Mouse (Mus musculus) gastrocnemius, postnatal 25 days (tissue): ENCODE measurements around the gene Pitpna. TPM values are rescaled to one million over a fixed set of nuclear protein-coding genes. Genes with fewer than 3 reads are reported as not detected.
"Not testable (repeated sequence)": the region's sequence is repeated elsewhere in the genome, so short reads cannot be mapped to it uniquely, and the experiment has no call there.

Experiments used
- DNase-seq: peaks from one replicate; pipeline ENCODE4 v3.0.0; 2022
- long read RNA-seq, 2 experiments: library from polyadenylated mRNA; stranded (forward); transcript quantifications; one replicate each; pipeline ENCODE4 v2.0.0; 2021
- total RNA-seq, 2 experiments: library from RNA; stranded (reverse); gene quantifications; 1 replicate in 1 of 2; 2 replicates in 1 of 2; pipeline ENCODE4 v1.2.3; 2021

Pitpna gene
- 100 to 1,000 TPM; 123 to 168 TPM for total RNA-seq
- long read RNA-seq, experiment 1, transcript Pitpna-204 (3 exons, 384 nt), result major isoform, 9 of 225 reads
- long read RNA-seq, experiment 1, partial matches to known transcripts, result 18 of 225 reads
- long read RNA-seq, experiment 1, other reads (novel, unspliced or antisense), result 198 of 225 reads
- long read RNA-seq, experiment 2, partial matches to known transcripts, result 13 of 198 reads
- long read RNA-seq, experiment 2, other reads (novel, unspliced or antisense), result 182 of 198 reads

DNA sequence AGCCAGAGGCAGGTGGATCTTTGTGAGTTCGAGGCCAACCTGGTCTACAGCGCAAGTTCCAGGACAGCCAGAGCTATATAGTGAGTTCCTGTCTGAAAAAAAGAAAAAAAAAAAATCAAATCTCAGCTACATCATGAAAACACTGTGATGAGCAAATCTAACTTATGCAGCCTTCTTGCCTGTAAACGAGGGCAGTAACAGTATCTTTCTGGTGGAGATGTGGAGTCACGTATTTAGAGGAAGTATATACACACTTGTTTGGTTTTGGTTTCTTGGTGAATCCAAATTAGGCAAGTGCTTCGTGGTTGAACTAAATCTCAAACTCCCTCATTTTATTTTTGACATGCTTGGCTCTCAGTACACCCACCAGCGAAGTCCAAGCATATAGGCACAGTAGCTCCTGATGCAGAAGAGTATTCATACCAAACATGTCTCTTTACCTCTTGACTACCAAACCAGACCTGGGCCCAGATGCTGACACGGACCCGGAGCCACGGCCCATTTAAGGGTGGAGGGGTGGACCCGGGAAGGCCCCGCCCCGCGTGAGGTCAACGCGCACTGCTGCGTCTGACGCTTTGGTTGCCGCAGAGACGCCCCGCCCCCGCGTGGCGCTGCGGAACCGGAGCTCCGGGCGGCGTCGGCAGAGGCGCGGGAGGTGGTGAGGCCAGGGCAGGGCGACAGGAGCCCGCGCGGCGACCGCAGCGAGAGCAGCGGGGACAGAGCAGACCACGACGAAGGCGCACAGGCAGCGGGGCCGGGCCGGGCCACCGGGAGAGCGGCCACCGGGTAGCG is at the start of gene Pitpna:
Gene Pitpna (plus strand): TSS at position 605 of the 792 bp plus-strand sequence.
- DNase-seq, result peak; percentile 96

DNA sequence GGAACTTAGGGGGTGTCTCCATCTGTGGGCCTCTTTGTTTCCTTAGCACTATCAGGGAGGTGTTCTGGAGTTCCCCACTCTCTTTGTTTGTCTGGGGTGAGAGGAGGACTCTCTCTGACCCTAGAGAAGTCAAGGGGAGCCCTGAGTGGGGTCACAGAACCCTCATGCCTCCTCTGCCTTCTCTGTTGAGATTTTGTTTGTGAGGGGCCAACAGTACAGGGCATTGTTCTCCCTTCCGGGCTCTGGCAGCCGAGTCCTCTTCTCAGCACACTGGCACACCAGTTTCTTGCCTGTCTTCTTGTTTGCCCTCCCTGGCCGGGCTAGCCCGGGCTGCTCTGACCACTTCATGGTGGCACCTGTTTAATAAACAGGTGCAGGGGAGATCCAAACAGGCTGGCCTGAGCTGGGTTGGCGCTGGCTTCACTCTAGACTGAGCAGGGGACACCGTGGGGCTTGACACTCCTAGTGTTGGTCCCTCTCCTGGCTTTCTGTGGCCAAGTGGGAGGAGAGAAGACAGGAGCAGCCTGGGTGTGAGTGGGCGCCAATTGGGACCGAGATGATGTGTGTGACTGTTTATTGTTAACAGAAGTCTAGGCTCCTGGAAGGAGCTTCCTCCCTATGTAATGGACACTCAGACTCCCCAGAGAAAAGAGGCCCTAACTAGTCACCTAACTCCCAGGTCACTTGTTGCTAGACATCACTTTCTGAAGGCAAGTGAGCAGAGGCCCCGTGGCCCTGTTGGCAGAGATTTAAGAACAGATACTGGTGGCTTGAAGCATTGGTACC is 49.5 kb upstream of the Pitpna start:
- no peak for DNase-seq

DNA sequence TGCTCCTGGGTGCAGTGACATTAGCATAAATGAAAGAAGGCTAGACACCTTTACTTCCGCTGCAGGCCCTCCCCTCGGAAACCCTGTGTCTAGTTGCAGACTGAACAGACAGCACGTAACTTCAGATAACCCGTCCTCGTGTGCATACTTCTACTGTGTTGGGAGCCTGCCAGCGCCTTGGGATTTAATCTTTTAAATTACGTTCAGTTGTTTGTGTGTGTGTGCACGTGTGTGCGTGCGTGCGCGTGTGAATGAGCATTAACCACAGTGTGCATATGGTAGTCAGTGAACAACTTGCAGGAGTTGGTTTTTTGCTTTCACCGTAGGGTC is 49.0 kb upstream of the Pitpna start:
- no peak for DNase-seq

DNA sequence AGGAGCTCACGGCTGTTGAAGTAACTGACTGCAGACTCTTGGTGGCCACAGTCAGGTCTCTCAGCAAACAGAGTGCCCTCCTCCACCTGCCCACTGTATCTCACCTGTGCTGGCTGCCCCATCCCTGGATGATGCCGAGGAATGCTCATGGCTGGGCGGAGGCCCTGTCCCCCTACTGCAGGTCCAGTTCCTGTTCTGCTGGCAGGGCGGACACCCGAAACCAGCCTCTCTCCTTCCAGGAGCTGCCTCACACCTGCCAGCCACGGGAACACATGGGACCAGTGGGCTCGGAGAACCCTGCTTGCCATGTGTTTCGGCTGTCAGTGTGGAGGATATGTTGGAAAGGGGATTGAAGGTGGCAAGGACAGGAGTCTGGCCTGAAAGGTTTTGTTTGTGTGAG is 47.7 kb upstream of the Pitpna start:
- DNase-seq, result no peak

DNA sequence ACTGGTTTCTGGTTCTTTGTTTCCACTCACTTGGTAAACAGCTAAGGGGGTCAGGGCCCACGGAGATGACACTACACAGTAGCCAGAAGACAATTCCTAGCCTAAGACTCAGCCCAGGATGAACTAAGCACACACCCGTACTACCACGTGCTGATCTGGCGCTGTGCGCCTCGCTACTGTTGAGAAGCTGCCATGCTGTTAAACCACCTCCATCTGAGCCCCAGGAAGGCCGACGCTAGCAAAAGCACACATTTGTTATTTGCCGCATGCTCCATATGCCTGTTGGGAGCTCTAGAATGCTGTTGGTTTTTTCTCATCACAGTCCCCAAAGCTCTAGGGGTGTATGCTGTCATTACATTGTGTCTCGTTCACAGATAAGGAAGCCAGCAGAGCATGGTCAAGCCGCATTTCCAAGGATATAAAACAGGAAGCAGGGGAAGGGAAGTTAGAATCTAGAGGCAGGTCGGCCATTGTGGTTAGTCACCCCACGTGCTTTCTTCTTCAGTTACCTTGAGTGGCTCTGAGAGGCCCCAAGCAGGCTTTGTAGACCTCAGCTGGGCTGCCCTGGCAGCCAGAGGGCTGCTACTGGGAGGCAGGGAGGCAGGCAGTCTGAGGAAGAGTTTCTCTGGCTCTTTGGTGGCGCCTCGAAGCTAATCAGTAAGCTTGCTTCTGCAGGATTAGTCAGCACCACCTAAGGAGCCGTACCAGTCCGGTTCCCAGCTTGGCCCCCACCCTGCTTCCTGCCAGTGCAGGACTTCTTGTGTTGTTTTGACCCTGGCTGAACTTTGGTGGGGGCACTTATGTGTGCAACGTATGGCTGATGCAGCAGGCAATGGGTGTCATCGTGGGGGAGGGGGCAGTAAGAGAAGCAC is 47.0 kb upstream of the Pitpna start:
- no peak for DNase-seq

DNA sequence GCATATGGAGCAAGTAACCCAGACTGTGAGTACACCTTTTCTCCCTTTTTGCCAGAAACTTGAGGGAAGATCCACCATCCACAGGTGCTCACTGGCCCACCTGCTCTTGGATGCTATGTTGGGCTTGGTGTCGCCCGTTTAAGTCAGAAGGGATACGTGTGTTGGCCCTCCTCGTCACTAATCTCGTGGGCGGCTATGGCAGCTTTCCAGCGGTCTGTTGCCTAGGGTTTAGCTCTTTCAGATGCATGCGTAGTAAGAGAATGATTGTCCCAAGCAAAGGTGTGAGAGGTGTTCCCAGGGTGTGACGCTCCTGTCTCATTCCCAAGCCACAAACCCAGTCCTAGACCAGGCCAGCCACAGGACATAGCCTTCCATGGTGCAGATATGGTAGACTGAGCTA is 43.2 kb upstream of the Pitpna start:
- no peak for DNase-seq

DNA sequence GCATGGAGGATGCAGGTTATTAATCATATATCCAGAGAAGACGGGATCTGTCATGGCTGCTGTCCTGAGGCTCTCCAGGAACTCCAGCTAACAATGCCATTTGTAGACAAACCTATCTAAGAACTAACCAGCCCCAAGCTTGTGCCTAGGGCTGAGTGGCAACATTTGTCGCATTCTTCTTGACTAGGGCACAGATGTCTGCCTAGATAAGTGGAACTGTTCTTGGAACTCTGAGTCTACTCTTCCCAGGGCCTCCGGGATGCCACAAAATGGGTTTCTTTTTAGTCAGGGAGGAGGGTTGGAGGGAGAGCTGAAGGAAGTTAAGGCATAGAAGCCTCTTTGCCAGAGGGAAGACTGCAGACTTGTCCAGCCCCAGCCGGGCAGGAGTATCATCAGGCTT is 41.8 kb upstream of the Pitpna start:
- no peak for DNase-seq

DNA sequence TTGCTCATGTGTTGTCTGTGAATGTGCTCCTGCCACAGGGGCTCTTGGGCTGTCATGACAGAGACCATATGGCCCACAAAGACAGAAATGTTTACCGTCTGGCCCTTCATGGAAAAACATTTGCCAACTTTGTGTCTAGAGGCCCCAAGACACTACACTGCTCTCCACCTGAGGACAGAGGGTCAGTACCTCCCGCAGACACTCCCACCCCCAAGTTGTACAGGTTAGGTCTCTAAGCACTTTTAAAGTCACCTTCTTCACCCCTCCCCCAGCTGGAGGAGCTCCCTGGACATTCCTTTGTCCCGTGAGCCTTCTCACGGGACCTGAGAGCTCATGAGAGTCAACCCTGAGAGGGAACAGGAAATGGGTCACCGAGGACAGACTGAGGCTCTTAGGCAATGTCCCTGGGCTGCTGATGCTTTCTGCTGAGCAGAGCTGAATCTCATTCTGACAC is 38.2 kb upstream of the Pitpna start:
- no peak for DNase-seq

DNA sequence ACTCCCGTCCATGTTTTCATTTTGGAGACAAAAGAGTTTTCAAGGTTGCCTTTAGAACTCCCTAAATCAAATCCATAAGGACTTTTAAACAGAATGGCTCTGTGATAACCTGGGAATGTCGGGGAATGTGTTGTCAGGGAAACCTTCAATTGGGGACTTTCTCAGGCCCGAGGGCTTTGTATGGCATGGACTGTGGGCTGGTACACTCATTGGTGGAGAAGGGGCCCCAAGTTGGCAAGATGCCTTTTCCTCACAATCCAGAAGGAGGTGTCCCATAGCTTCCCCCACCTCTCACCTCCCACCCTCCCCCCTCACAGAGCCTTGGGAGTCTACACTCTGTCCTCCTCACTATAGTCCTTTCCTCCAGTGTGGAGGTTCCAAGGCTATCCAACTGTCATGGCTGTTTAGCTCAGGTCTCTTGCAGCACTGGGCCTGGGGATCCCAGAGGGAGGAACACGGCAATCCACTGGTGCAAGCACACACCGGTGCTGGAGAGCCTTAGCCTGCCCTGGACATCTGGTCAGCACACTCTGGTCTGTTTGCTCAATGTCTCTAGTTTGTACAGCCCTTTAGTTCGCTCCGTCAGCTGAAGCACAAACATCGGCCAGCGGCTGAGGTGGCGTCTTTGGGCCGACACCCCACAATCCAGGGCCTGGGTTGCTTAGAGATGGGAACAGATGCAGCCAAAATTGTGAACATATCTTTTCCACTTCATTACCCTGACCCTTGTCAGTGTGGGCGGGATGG is 37.5 kb upstream of the Pitpna start:
- DNase-seq, result peak; percentile 72

DNA sequence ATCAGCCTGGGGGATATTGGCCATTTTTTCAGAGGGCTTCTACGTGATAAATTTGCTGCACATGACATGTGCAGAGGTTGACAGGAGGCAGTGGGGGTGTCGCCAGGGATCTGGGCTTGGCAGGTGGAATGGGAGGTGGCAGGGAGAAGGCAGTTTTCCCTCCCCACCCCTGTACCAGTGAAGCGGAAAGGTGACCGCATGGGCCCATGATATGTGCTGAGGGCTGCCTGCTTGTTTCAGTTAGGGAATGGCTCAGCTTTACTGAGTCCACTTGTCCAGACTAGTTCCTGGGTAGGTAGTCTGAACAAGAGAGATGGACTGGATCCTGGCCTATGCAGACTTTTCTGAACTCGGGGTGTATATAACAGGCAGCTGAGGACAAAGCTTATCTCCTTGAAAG is 36.6 kb upstream of the Pitpna start:
- no peak for DNase-seq

DNA sequence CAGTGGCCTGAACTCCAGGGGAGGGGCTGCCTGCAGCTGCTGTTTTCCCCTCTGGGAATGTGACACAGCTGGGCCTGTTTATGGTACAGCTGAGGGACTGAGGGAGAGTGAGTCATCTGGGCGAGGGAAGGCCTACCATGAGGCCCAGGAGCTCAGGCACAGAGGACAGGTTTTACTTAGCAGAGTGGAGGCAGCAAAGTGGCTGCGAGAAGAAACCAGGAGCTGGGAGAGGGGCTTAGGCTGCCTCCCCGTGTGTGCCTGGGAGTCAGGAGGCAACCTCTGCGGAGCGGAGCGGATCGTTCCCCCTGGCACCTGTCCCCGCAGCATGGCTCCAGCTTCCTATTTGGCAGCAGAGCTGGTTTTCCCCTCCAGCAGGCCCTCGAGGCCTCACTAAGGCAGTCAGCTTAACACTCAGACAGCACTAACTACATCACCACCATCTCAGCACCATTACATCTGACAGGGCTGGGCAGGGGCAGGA is 35.9 kb upstream of the Pitpna start:
- peak; percentile 74 for DNase-seq

DNA sequence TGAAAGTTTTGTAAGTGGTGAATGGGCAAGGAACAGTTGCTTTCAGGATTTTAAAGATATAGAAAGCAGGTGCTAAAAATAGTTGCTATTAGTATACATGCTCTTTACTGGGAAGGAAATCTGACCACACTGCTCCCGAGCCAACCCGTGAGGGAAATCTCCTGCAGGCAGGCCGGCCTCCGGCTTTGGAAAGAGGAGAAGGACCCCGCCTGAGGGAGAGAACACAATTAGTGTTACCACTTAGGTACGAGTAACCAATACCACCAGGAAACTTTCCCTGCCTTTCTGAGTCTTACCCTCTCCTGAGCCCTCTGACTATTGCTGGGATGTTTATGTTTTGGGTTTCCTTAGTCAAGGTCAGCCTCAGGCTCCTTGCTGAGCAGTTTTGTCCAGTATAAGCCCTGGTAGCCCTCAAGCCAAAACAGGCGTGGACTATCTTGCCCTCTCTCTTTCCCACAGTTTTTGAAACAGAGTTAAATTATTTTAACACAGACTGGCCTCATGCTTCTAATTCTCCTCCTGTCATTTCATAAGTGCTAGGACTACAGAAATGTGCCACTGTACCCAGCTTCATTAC is 34.9 kb upstream of the Pitpna start:
- no peak for DNase-seq

DNA sequence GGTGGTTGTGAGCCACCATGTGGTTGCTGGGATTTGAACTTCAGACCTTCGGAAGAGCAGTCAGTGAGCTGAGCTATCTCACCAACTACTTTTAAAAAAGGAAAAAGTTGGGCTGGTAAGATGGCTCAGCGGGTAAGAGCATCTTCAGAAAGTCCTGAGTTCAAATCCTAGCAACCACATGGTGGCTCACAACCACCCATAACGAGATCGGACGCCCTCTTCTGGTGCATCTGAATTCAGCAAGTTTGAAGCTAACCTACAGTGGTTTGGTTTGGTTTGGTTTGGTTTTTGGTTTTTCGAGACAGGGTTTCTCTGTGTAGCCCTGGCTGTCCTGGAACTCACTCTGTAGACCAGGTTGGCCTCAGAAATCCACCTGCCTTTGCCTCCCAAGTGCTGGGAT is 31.9 kb upstream of the Pitpna start:
- not testable (repeated sequence) for DNase-seq

DNA sequence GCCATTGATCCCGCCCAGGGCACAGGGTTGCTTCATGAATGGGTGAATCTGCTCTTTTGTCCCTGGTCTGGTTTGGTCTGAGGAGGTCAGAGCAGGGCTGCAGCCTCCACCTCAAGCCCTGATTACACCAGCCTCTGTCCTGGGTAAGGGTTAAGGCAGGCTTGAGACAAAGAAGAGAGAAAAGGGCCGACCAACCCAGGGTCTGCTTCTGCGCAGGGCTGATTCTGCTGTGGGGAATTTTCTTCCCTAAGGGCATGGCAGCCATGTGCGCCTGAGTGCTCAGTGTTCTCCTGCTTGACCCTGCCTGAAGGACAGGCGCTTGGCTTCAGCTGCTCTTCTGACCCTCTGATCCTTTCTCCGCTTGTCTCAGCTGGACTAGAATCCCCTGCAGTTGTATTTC is 30.8 kb upstream of the Pitpna start:
- DNase-seq, result no peak

DNA sequence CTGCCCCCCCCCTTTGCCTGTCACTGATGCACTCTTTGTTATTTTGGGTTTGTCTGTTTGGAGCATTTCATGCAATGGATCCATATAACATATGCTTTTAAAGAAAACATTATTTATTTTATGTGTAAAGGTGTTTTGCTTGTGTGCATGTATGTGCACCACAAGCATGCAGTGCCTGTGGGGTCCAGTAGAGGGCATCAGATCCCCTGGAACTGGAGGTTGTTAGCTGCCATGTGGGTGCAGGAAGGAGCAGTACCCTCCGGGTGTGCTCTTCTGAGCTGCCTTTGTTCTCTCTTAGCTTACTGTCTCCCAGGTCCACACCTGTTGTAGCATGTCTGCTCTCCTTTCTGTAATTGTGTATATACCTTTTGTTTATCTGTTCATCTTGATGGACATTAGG is 29.8 kb upstream of the Pitpna start:
- no peak for DNase-seq

DNA sequence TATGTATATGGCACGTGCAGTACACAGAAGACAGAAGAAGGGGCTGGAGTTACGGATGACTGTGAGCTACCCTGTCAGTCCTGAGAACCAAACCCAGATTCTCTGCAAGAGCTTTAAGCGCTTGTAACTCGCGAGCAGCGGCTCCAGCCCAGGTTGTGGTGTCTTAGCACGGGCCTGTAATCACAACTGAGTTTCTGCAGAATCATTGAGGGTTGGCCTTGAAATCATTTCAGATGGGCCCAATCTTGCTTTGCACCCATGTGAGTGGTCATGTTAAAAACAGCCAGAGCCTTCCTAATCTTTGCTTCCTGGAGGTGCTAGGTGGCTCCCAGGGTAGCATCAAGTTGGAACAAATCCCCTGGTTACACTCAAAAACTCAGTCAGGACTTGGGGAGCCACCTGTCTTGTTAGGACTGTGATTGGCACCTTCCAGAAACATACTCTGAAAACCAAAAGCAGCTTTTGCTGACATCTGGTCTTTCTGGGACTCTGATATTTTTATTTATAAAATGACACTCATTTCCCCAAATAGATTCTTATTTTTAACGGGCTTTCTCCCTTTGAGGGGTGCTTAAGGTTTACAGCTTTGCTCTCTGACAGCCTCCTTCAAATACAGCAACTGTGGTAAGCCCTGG is 27.9 kb upstream of the Pitpna start:
- no peak for DNase-seq

DNA sequence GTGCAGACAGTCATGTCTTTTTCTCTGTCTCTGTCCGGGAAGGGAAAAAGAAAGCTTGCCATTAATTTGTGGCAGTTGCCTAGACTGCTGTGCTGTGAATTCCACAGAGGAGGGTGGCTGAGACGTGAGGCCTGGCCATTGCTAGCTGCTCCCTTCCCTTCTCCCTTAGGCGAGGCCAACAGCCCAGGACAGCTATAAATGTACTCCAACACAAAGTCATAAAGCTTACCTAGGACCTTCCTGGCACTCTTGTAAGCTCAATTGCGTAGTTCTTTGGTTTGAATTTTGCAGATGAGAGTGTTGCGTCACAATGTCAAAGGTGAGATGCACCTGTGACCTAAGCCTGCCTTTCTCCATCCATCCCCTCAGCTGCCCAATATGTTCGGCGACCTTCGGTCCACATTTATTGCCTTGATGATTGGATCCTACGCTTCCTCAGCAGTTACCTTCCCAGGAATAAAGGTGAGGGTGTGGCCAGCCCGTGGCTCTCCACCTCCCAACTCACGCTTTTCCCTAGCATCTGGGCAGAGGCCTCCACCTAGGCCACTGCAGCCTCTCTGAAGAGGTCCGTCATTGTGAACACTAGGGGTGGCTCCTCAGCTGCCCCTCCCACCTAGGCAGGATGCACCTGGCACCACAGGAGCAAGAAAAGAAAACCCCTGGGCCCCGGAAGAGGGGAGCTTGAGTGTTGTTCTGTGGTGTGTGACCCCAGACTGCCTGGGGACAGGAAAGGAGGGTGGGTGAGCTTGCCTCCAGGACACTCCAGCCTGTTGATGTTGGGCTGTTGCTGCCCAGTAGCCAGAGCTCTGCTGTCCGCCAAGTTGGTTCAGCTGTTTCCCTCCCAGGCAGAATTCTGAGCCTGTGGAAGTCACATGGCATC is 27.1 kb upstream of the Pitpna start:
- no peak for DNase-seq

DNA sequence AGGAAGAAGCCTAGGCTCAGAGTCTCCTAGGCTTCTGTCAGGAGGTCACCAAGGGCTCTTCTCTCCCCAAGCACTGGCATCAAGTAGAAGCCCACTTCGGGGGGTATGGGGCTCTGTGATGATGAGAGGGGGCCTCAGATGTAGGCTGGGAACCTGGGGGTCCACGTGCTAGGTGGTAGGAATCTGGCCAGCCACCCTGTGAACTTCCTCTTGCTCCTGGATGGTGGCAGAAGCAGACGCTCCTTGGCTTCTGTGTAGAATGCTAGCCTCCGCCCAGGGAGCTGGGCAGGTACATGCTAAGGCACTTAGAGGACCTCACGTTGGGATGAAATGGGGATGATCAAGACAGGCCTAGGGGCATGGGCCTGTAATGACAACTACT is 26.5 kb upstream of the Pitpna start:
- no peak for DNase-seq

DNA sequence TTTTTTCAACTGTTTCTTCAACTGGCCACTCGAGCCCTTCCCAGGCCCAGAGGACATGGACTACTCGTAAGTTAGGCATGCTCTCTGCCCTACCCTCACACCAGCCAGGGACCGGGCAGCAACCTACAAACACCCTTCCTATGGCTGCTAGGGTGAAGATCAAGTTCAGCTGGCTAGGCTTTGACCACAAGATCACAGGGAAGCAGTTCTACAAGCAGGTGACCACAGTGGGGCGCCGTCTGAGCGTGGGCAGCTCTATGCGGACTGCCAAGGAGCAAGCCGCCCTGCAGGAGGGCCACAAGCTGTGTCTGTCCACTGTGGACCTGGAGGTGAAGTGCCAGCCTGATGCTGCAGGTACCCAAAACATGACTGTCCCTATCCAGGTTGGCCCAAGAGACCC is 25.1 kb upstream of the Pitpna start:
- DNase-seq, result no peak
